Comparison of ENCODE assay signal across 21 mouse cellular contexts in the genomic region with DNA sequence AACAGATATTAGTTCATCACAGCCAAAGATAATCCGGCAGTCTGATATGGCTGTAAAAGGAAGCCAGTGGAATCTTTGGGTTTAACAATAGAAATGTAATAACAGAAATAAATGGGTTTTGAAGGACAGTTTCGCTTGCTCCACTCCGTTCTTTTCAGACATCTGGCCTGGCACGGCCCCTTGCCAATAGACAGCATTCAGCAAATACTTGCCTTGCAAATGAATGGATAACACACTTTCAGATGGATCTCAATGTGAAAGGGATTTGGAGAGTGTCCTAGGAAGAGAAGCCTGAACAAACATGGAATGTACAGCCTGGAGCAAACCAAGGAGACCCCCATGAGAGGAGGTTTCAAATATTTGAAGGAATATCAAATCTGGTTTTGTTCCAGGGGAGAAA.
DNase-seq lines count a peak whose midpoint lies in the region; TF ChIP-seq lines count a peak whose summit lies in the region.
"Had no signal": no experiment of that assay in that cellular context is flagged by ENCODE, and none has a peak within 500 bp of the region (broad histone marks: within the 10 kb centered on the region; RNA-seq: fewer than 3 reads in every experiment).

No protein-coding gene starts in this region.

- no peak overlapping the region for H3K27ac ChIP-seq in gastrocnemius, adult 2 months
- H3K27ac ChIP-seq: forebrain, embryonic 12.5 days; hindbrain, embryonic 14.5 days; liver, embryonic 12.5 days; neural tube, embryonic 15.5 days; stomach, postnatal 0 days had no signal

- peak; percentile 37 for DNase-seq in gastrocnemius, adult 2 months
- DNase-seq in gastrocnemius, postnatal 10 days, result no peak
- DNase-seq in right cerebral cortex, postnatal 4 days, result peak; percentile 51
- no peak for DNase-seq in right cerebral cortex, postnatal 14 days
- DNase-seq in layer of hippocampus, adult 18-20 months (ENCODE audit: low spot score in 2 of 2), result peak; percentile 29 to 54
- DNase-seq in telencephalon, adult 2 months (ENCODE audit: low read depth, low spot score), result peak; percentile 19
- no peak for DNase-seq in retina, postnatal 1 day
- no peak for DNase-seq in spleen, postnatal 4 days (ENCODE audit: low spot score in 2 of 2)
- DNase-seq: adrenal gland, postnatal 36 days; cerebellum, adult 11-12 months; heart, postnatal 36 days; kidney, adult 8-10 months; kidney, postnatal 10 days; lung, adult 18-20 months; lung, postnatal 10 days had no signal

- no peak overlapping the region for H3K4me3 ChIP-seq in gastrocnemius, adult 2 months
- H3K4me3 ChIP-seq: forebrain, embryonic 12.5 days; liver, embryonic 12.5 days; midbrain, embryonic 10.5 days; neural tube, embryonic 15.5 days had no signal

- intact Hi-C loops in gastrocnemius, adult 2 months (cut with DNase I), result no loop called here

- TF ChIP-seq CTCF in gastrocnemius, adult 2 months (IDR thresholded peaks at IDR 0.05), result no peak

Comparison
In these comparisons a context has a peak if more than half of its experiments do, and no peak if none do; other contexts are left out.
1. DNase-seq: peak in gastrocnemius, adult 2 months (single experiment), right cerebral cortex, postnatal 4 days (single experiment), layer of hippocampus, adult 18-20 months (2 of 2) and telencephalon, adult 2 months (single experiment); none in gastrocnemius, postnatal 10 days (single experiment), right cerebral cortex, postnatal 14 days (single experiment), retina, postnatal 1 day (single experiment) and spleen, postnatal 4 days (0 of 2).